Mouse (Mus musculus) brain, embryonic 14.5 days (tissue): ENCODE measurements around the gene Ppbp. TPM values are rescaled to one million over a fixed set of nuclear protein-coding genes. Genes with fewer than 3 reads are reported as not detected.
A peak's percentile ranks its signal among the peaks of the same experiment; 100 is the strongest.

Source experiments
- DNase-seq: peaks from one replicate; pipeline ENCODE4 v3.0.0-alpha.2; 2011; ENCODE audit warnings: low read depth
- CTCF ChIP-seq: fragments of 200-500 bp; IDR thresholded peaks from 2 replicates; pipeline ENCODE4 v1.5.1; 2012; ENCODE audit warnings: inconsistent platforms, mild to moderate bottlenecking, moderate library complexity, borderline replicate concordance; ENCODE audit not compliant: insufficient read depth, insufficient read length; ENCODE audit errors: extremely low read depth
- POLR2A ChIP-seq: fragments of 200-500 bp; IDR thresholded peaks from 2 replicates; pipeline ENCODE4 v1.6.1; 2012; ENCODE audit warnings: mild to moderate bottlenecking, inconsistent platforms, borderline replicate concordance; ENCODE audit not compliant: poor library complexity, insufficient read depth, insufficient read length, severe bottlenecking; ENCODE audit errors: extremely low read depth
- polyA plus RNA-seq: library from polyadenylated mRNA; depleted of rRNA; stranded (reverse); fragments of >200 nt; gene quantifications from 2 replicates; pipeline ENCODE4 v1.2.3, GENCODE M21; 2012

Gene Ppbp
- polyA plus RNA-seq, 1 experiment: 1.6 TPM

- no peak for TF ChIP-seq POLR2A
- no peak for TF ChIP-seq CTCF
- no peak for DNase-seq
Observed at GRCm38 (mm10) chr5:90763912-90764665, 4.2 kb upstream of the Ppbp start.

- TF ChIP-seq CTCF: no peak
- no peak for TF ChIP-seq POLR2A
- no peak for DNase-seq
Observed at GRCm38 (mm10) chr5:90765821-90766606, 2.3 kb upstream of the Ppbp start.

- no peak for TF ChIP-seq CTCF
- TF ChIP-seq POLR2A: no peak
- DNase-seq: no peak
Observed at GRCm38 (mm10) chr5:90771369-90771768, 3.1 kb downstream of the Ppbp start.

- TF ChIP-seq POLR2A (no peak), CTCF (no peak)
- DNase-seq: no peak
Observed at GRCm38 (mm10) chr5:90771880-90772653, 3.7 kb downstream of the Ppbp start, which contains the start of gene Pf4. Gene Pf4, plus strand, starts transcription at chr5:90772435.

GRCm38 (mm10) chr5:90775562-90775961 is 7.2 kb downstream of the Ppbp start:
- DNase-seq: no peak
- TF ChIP-seq CTCF (no peak), POLR2A (no peak)

- DNase-seq: no peak
- TF ChIP-seq POLR2A: no peak
- TF ChIP-seq CTCF: no peak
Observed at GRCm38 (mm10) chr5:90777621-90778020, 9.3 kb downstream of the Ppbp start.

GRCm38 (mm10) chr5:90778856-90779255 is 10.5 kb downstream of the Ppbp start:
- TF ChIP-seq CTCF (no peak), POLR2A (no peak)
- no peak for DNase-seq

- no peak for DNase-seq
- TF ChIP-seq CTCF (no peak), POLR2A (no peak)
Observed at GRCm38 (mm10) chr5:90783697-90784096, 15.4 kb downstream of the Ppbp start.

GRCm38 (mm10) chr5:90785659-90786588 is 17.6 kb downstream of the Ppbp start, which contains the start of gene Cxcl3:
Gene Cxcl3, plus strand, starts transcription at chr5:90786103.
- DNase-seq: peak; percentile 53
- no peak for TF ChIP-seq POLR2A
- peak; percentile 50; the same call in 1 of the 2 replicates for TF ChIP-seq CTCF

GRCm38 (mm10) chr5:90788114-90788513 is 19.8 kb downstream of the Ppbp start:
- peak; percentile 18; the same call in 1 of the 2 replicates for TF ChIP-seq CTCF
- no peak for TF ChIP-seq POLR2A
- DNase-seq: peak; percentile 3

GRCm38 (mm10) chr5:90789306-90790073 is 21.2 kb downstream of the Ppbp start:
- DNase-seq: no peak
- TF ChIP-seq POLR2A (no peak), CTCF (no peak)
